Mouse (Mus musculus) limb, embryonic 12.5 days (tissue): ENCODE data around the gene Tapt1. TPM values are rescaled to one million over a fixed set of nuclear protein-coding genes. Genes with fewer than 3 reads are reported as not detected.

ENCODE experiments used
- ATAC-seq: fragments of 200-750 bp; cut with Nextera tagmentation; 2 replicates; pipeline ENCODE4 v1.8.0; 2017; ENCODE audit warnings: low read depth, moderate TSS enrichment; ENCODE audit not compliant: insufficient number of reproducible peaks, insufficient read depth, low FRiP score, low TSS enrichment
- H3K27ac ChIP-seq: fragments of 300-500 bp; sonication (generic); 2 replicates; pipeline ENCODE4 v1.5.1; 2016; ENCODE audit warnings: mild to moderate bottlenecking, moderate library complexity
- H3K27me3 ChIP-seq: fragments of 300-500 bp; sonication (generic); 2 replicates; pipeline ENCODE4 v1.6.1; 2016; ENCODE audit warnings: mild to moderate bottlenecking, moderate library complexity
- H3K36me3 ChIP-seq: fragments of 300-500 bp; sonication (generic); 2 replicates; pipeline ENCODE4 v1.6.1; 2016; ENCODE audit warnings: mild to moderate bottlenecking, moderate library complexity
- H3K4me1 ChIP-seq: fragments of 300-500 bp; sonication (generic); replicated peaks from 2 replicates; pipeline ENCODE4 v1.6.1; 2016
- H3K4me2 ChIP-seq: fragments of 300-500 bp; sonication (generic); 2 replicates; pipeline ENCODE4 v1.6.1; 2016; ENCODE audit warnings: mild to moderate bottlenecking, moderate library complexity
- H3K4me3 ChIP-seq: fragments of 300-500 bp; sonication (generic); replicated peaks from 2 replicates; pipeline ENCODE4 v1.5.1; 2016; ENCODE audit warnings: mild to moderate bottlenecking
- H3K9ac ChIP-seq: fragments of 300-500 bp; sonication (generic); replicated peaks from 2 replicates; pipeline ENCODE4 v1.6.1; 2016; ENCODE audit warnings: mild to moderate bottlenecking, moderate library complexity
- H3K9me3 ChIP-seq: fragments of 300-500 bp; sonication (generic); 2 replicates; pipeline ENCODE4 v1.6.1; 2016; ENCODE audit warnings: mild to moderate bottlenecking, moderate library complexity
- WGBS: fragments of 180-500 bp; shearing (Covaris S2); methylation state at CpG from one replicate; pipeline ENCODE4 v1.1.7; 2016; 5-methylcytosine and 5-hydroxymethylcytosine counted together
- polyA plus RNA-seq: library from polyadenylated mRNA; unstranded; fragments of >200 nt; fragmentation: Nextera tagmentation; extraction: Ambion mirVana; gene quantifications from 2 replicates; pipeline ENCODE4 v1.2.1, GENCODE M21; 2016

Gene Tapt1
- polyA plus RNA-seq, 1 experiment from 2014 or later: 43.5 TPM

- Histone ChIP-seq H3K27me3 (no peaks in the 10 kb centered on the region), H3K9me3 (no peaks in the 10 kb centered on the region), H3K9ac (no peak overlapping the region), H3K4me3 (no peak overlapping the region), H3K36me3 (peaks cover 29% of the 10 kb centered on the region), H3K4me2 (no peak overlapping the region), H3K27ac (no peak overlapping the region), H3K4me1 (peaks cover 11% of the 10 kb centered on the region)
- no peak; the same call in 1 of the 2 replicates for ATAC-seq
- WGBS: 44% methylated on average over 5 of the region's 5 CpGs
Measured at GRCm38 (mm10) chr5:44197806-44198205, 28.6 kb downstream of the Tapt1 start.

- Histone ChIP-seq H3K9me3 (no peaks in the 10 kb centered on the region), H3K27ac (no peak overlapping the region), H3K4me1 (peaks cover 11% of the 10 kb centered on the region), H3K27me3 (no peaks in the 10 kb centered on the region), H3K9ac (no peak overlapping the region), H3K4me3 (no peak overlapping the region), H3K4me2 (no peak overlapping the region), H3K36me3 (peaks cover 33% of the 10 kb centered on the region)
- 90% methylated on average over 4 of the region's 4 CpGs for WGBS
- ATAC-seq: no peak
Measured at GRCm38 (mm10) chr5:44196167-44196566, 30.3 kb downstream of the Tapt1 start.

DNA sequence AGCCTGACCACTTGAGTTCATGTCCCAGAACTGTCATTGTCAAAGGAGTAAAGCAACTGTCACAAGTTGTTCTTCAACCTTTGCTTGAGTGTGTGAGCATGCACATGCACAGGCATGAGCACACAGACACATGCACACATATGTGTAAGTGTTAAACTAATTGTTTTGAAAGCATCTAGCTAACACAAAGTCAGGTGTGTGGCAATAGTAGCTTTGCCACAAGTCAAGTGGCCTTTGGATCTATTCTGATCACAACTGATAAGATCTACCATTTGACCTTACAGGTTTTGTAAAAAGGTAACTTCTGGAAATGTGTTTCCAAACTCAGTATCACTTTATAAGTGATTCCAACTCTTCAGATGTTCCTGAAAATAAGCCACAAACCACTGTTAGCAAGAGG is 39.1 kb downstream of the Tapt1 start:
- H3K9ac ChIP-seq: no peak overlapping the region
- no peaks in the 10 kb centered on the region for H3K4me1 ChIP-seq
- peaks cover 76% of the 10 kb centered on the region for H3K36me3 ChIP-seq
- no peak overlapping the region for H3K27ac ChIP-seq
- H3K4me3 ChIP-seq: no peak overlapping the region
- H3K4me2 ChIP-seq: no peak overlapping the region
- ATAC-seq: no peak
- H3K27me3 ChIP-seq: no peaks in the 10 kb centered on the region
- H3K9me3 ChIP-seq: no peaks in the 10 kb centered on the region

DNA sequence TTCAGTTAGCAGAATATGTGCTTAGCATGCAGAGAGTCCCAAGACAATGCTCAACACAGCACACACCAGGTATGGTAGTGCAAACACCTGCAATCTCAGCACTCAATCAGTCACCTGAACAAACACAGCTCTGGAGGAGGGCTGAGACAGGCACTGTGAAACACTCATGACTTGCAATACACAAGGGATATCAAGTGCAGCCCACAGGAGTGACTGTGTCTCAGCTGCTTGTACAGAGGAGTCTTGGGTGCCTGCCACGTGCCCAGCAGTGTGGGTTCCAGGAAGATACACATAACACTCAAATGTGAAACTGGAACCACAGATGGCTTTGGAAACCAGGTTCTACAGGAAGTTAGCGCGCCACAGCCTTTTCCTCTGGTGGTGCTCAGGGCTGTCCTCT is 44.8 kb downstream of the Tapt1 start:
- Histone ChIP-seq H3K36me3 (peaks cover 77% of the 10 kb centered on the region), H3K4me2 (no peak overlapping the region), H3K9me3 (no peaks in the 10 kb centered on the region), H3K4me1 (no peaks in the 10 kb centered on the region), H3K27ac (no peak overlapping the region), H3K27me3 (no peaks in the 10 kb centered on the region), H3K9ac (no peak overlapping the region), H3K4me3 (no peak overlapping the region)
- ATAC-seq: no peak
- 95% methylated on average over 3 of the region's 3 CpGs for WGBS

GRCm38 (mm10) chr5:44180450-44180849 is 46.0 kb downstream of the Tapt1 start:
- Histone ChIP-seq H3K36me3 (peaks cover 79% of the 10 kb centered on the region), H3K4me1 (no peaks in the 10 kb centered on the region)
- WGBS: 87% methylated on average over 3 of the region's 3 CpGs

GRCm38 (mm10) chr5:44174046-44174445 is 52.4 kb downstream of the Tapt1 start:
- H3K4me2 ChIP-seq: no peak overlapping the region
- WGBS: 90% methylated on average over 5 of the region's 5 CpGs
- no peaks in the 10 kb centered on the region for H3K4me1 ChIP-seq
- no peak overlapping the region for H3K27ac ChIP-seq
- no peak overlapping the region for H3K9ac ChIP-seq
- H3K9me3 ChIP-seq: no peaks in the 10 kb centered on the region
- ATAC-seq: no peak
- H3K27me3 ChIP-seq: no peaks in the 10 kb centered on the region
- no peak overlapping the region for H3K4me3 ChIP-seq
- H3K36me3 ChIP-seq: peaks cover 62% of the 10 kb centered on the region

More at GRCm38 (mm10) chr5:44180450-44180849, 46.0 kb downstream of the Tapt1 start:
- H3K27ac ChIP-seq: no peak overlapping the region
- H3K4me2 ChIP-seq: no peak overlapping the region
- H3K9ac ChIP-seq: no peak overlapping the region
- no peak overlapping the region for H3K4me3 ChIP-seq
- no peaks in the 10 kb centered on the region for H3K9me3 ChIP-seq
- no peaks in the 10 kb centered on the region for H3K27me3 ChIP-seq
- ATAC-seq: no peak

DNA sequence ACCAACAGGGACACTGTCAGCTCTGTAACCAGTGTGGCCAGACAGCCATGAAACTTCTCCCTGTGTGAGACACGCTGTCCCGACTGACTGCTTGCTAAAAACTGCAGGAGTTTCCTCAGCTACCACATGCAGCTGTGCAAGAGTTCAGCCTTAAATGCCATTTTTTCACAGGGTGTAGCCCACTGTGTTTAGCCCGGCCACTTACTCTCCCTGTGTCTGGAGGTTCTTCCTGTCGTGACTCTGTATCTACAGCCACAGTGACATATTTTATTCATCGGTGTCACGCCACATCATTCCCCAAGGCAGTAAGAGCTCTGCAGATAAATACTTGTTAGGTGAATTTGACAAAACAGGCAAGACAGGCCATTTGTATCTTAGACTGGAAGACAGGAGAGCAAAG is 59.6 kb downstream of the Tapt1 start:
- Histone ChIP-seq H3K36me3 (peaks cover 7% of the 10 kb centered on the region), H3K9ac (no peak overlapping the region), H3K9me3 (no peaks in the 10 kb centered on the region), H3K27ac (no peak overlapping the region), H3K4me1 (no peaks in the 10 kb centered on the region), H3K27me3 (no peaks in the 10 kb centered on the region), H3K4me3 (no peak overlapping the region), H3K4me2 (no peak overlapping the region)
- 80% methylated on average over 6 of the region's 6 CpGs for WGBS
- ATAC-seq: no peak

GRCm38 (mm10) chr5:44165854-44166253 is 60.6 kb downstream of the Tapt1 start:
- Histone ChIP-seq H3K4me1 (no peaks in the 10 kb centered on the region), H3K4me2 (no peak overlapping the region), H3K36me3 (no peaks in the 10 kb centered on the region; the same call in 1 of the 2 replicates), H3K4me3 (no peak overlapping the region), H3K27ac (no peak overlapping the region), H3K9ac (no peak overlapping the region), H3K9me3 (no peaks in the 10 kb centered on the region), H3K27me3 (no peaks in the 10 kb centered on the region)
- 49% methylated on average over 2 of the region's 2 CpGs for WGBS
- ATAC-seq: no peak

- H3K27me3 ChIP-seq: no peaks in the 10 kb centered on the region
- no peak overlapping the region for H3K4me3 ChIP-seq
- no peak for ATAC-seq
- H3K4me1 ChIP-seq: no peaks in the 10 kb centered on the region
- H3K9ac ChIP-seq: no peak overlapping the region
- H3K36me3 ChIP-seq: no peaks in the 10 kb centered on the region
- H3K9me3 ChIP-seq: no peaks in the 10 kb centered on the region
- no peak overlapping the region for H3K4me2 ChIP-seq
- 62% methylated on average over 7 of the region's 7 CpGs for WGBS
- H3K27ac ChIP-seq: no peak overlapping the region
Measured at GRCm38 (mm10) chr5:44164233-44164776, 62.1 kb downstream of the Tapt1 start.

DNA sequence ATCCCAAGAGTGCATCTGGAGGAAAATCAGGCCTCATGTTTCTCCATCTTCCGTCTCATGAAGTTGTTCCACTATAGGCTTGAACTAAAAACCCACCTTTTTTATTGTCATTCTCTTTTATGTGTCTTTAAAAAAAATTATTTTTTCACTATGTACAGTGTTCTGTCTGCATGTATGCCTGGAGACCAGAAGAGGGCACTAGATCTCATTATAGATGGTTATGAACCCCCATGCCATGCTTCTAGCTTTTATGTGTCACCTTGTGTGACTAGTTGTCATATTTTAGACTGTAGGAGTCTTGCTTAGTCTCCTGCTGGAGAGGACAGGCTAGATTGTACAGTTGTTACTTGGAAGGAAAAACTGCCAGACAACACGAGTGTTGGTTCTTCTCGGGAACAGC is 63.1 kb downstream of the Tapt1 start:
- Histone ChIP-seq H3K27me3 (no peaks in the 10 kb centered on the region), H3K9ac (no peak overlapping the region), H3K9me3 (no peaks in the 10 kb centered on the region), H3K4me1 (no peaks in the 10 kb centered on the region), H3K4me2 (no peak overlapping the region), H3K36me3 (no peaks in the 10 kb centered on the region), H3K4me3 (no peak overlapping the region), H3K27ac (no peak overlapping the region)
- ATAC-seq: no peak
- WGBS: 94% methylated on average over 3 of the region's 3 CpGs

- H3K27ac ChIP-seq: no peak overlapping the region
- no peak overlapping the region for H3K9ac ChIP-seq
- H3K9me3 ChIP-seq: no peaks in the 10 kb centered on the region
- H3K4me1 ChIP-seq: no peaks in the 10 kb centered on the region
- H3K4me3 ChIP-seq: no peak overlapping the region
- no peak for ATAC-seq
- H3K36me3 ChIP-seq: no peaks in the 10 kb centered on the region
- no peaks in the 10 kb centered on the region for H3K27me3 ChIP-seq
- H3K4me2 ChIP-seq: no peak overlapping the region
- WGBS: 84% methylated on average over 7 of the region's 7 CpGs
Measured at GRCm38 (mm10) chr5:44162786-44163185, 63.6 kb downstream of the Tapt1 start.

DNA sequence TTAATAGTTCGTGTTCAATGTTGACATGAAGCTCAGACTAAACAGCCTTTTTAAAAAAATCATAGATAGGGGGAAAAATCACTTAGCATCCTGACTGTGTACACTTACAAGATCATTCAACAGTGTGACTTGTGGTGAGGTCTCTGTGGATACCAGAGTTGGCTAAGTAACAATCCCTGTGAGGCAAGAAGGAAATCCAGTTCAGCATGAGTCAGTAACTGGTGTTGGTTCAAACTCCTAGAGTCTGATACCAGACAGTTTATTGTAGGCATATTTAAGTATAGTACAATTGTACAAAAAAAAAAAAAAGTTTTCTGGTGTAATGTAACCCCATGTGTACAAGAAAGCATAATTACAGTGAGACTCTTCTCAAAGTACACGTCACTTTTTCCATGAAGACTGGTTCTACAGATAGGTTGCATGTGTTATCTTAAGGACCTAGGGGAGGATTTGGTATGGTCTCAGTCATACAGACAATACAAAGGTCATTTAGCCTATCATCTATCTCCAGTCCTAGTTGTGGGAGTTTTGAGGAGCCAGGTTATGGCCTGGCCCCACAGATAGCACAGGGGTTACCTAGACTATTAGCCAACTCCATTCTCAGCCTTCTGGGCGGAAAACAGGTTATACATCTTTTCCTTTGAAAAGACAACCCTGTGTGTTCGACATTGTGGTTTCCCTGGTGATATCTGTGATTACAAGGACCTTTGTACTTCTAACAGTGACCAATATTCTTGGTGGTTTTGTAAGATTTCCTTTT is 66.6 kb downstream of the Tapt1 start:
- Histone ChIP-seq H3K4me2 (no peak overlapping the region), H3K36me3 (no peaks in the 10 kb centered on the region), H3K9ac (no peak overlapping the region), H3K27ac (no peak overlapping the region), H3K27me3 (no peaks in the 10 kb centered on the region), H3K9me3 (no peaks in the 10 kb centered on the region), H3K4me3 (no peak overlapping the region), H3K4me1 (no peaks in the 10 kb centered on the region)
- ATAC-seq: no peak
- 84% methylated on average over 4 of the region's 4 CpGs for WGBS
